Mouse (Mus musculus): Measurements from ENCODE around the gene Peli2. TPM values are rescaled to one million over a fixed set of nuclear protein-coding genes. Genes with fewer than 3 reads are reported as not detected.

The Peli2 gene
- polyA plus RNA-seq, 1 experiment from 2014 or later: 5.9 TPM

DNA sequence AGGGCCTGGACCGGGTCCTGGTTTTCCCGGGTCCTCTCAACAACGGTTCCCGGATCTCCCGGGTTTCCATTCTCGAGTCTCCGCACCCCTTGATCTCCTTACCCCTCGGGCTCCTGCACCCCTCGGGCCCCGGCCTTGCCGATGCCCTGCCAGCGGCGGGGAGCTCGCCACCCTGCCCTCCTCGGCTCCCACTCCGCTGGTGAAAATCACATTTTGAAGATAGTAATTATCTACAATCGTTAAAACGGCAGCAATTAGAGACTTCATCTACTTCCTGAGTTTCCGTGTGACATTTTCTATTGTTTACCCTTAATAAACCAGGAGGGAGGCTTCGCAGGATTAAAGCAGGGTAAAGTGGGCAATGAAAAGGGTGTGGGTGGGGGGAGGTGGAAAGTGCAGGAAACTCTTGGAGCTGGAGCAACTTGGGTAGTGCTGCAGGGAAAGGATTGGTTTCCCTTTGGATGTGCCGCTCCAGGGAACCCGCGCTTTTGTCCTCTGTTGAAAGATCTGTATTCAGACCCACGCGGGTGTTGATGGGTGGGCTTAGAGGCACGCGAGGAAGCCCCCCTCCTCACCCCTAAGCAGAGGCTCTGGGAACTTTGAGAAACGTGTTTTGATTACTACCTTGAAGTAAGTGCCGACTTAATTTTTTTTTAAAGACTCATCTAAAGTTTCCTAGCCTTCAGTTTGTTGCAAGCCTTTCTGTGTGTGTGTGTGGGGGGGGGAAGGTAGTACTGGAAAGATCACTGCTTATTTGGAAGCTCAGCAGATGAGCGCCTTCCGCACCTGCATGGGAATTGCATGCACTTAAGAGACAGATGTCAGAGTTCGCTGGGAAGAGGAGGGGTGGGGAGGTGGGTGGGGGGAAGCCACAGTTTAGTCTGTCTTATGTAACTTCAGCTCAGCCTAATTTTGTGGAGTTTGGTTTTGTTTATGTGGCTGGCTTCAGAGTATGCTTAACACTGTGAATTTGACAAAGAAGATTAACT is 1.2 kb downstream of the Peli2 start:
- WGBS: under 1% methylated on average over 32 of the region's 32 CpGs

DNA sequence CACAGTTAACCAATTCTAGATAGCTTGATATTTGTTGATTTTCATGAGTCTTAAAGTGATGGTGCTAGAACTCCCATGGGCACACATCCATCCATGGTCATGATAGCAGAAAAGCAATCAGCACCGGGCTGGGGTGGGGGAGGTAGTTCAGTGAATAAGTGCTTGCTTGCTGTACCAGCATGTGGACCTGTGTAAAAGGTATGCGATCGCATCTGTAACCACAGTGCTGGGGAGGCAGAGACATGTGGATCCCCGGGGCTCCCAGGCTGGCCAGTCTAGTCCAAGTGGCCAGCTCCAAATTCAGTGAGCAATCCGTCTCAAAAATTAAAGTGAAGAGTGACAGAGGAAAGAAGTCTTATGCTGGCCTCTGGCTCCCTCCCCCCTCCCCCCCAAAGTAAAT is 3.4 kb downstream of the Peli2 start:
- no peaks in the 10 kb centered on the region; the same call in 1 of the 2 replicates for H3K4me1 ChIP-seq (replicated peaks; ENCODE audit: control insufficient read depth, insufficient read depth)
- H3K36me3 ChIP-seq (ENCODE audit: control insufficient read depth, insufficient read depth, low read length): no peaks in the 10 kb centered on the region
- DNase-seq (ENCODE audit: low spot score) (no peak), ATAC-seq (ENCODE audit: low FRiP score, low TSS enrichment) (no peak)
- no peak overlapping the region for H3K4me2 ChIP-seq (replicated peaks; ENCODE audit: low read depth)
- TF ChIP-seq EP300 (optimal IDR thresholded peaks at IDR 0.05) (no peak), CTCF (IDR thresholded peaks at IDR 0.05; ENCODE audit: low read depth) (no peak)
- H3K4me3 ChIP-seq (ENCODE audit: low read depth, low read length): no peak overlapping the region
- H3K27me3 ChIP-seq (ENCODE audit: control insufficient read depth, insufficient read depth, low read length): no peaks in the 10 kb centered on the region
- H3K9ac ChIP-seq (ENCODE audit: low read length): no peak overlapping the region
- 76% methylated on average over 5 of the region's 5 CpGs for WGBS
- H3K27ac ChIP-seq (replicated peaks): no peak overlapping the region
- no peaks in the 10 kb centered on the region for H3K9me3 ChIP-seq (ENCODE audit: control insufficient read depth, low read length)

More for the DNA sequence above, 1.2 kb downstream of the Peli2 start:
- no peaks in the 10 kb centered on the region for H3K36me3 ChIP-seq (ENCODE audit: control insufficient read depth, insufficient read depth, low read length)
- TF ChIP-seq CTCF (IDR thresholded peaks at IDR 0.05; ENCODE audit: low read depth) (no peak), EP300 (optimal IDR thresholded peaks at IDR 0.05) (no peak)
- no peak for ATAC-seq (ENCODE audit: low FRiP score, low TSS enrichment)
- DNase-seq (ENCODE audit: low spot score): no peak
- H3K27me3 ChIP-seq (ENCODE audit: control insufficient read depth, insufficient read depth, low read length): no peaks in the 10 kb centered on the region
- H3K4me3 ChIP-seq (ENCODE audit: low read depth, low read length): peak overlapping the region; percentile 90
- H3K9ac ChIP-seq (ENCODE audit: low read length): peak overlapping the region; percentile 91
- no peaks in the 10 kb centered on the region; the same call in 1 of the 2 replicates for H3K4me1 ChIP-seq (replicated peaks; ENCODE audit: control insufficient read depth, insufficient read depth)
- no peaks in the 10 kb centered on the region for H3K9me3 ChIP-seq (ENCODE audit: control insufficient read depth, low read length)
- peak overlapping the region; percentile 93 for H3K27ac ChIP-seq (replicated peaks)
- H3K4me2 ChIP-seq (replicated peaks; ENCODE audit: low read depth): peak overlapping the region; percentile 88

DNA sequence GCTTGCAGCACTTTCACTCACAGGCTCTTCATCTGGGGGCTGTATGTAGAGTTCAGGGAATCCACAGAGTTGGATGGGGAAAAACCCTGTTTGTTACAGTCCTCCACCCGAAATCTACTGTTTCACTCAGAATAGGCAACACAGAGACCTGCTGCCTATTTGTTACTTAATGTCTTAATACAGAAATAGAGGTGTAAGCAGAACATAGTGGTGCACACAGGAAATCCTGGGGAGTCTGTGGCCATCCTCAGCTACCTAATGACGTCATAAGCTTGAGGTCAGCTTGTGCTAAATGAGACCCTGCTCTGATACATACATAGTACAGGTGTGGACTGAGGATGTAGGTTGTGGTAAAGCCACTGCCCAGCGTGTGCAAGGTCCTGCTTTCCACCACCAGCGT is 4.2 kb downstream of the Peli2 start:
- Histone ChIP-seq H3K4me1 (replicated peaks; ENCODE audit: control insufficient read depth, insufficient read depth) (no peaks in the 10 kb centered on the region; the same call in 1 of the 2 replicates), H3K4me3 (ENCODE audit: low read depth, low read length) (no peak overlapping the region), H3K27ac (replicated peaks) (no peak overlapping the region), H3K9me3 (ENCODE audit: control insufficient read depth, low read length) (no peaks in the 10 kb centered on the region), H3K9ac (ENCODE audit: low read length) (no peak overlapping the region), H3K27me3 (ENCODE audit: control insufficient read depth, insufficient read depth, low read length) (no peaks in the 10 kb centered on the region), H3K36me3 (ENCODE audit: control insufficient read depth, insufficient read depth, low read length) (no peaks in the 10 kb centered on the region), H3K4me2 (replicated peaks; ENCODE audit: low read depth) (no peak overlapping the region)
- 52% methylated on average over 4 of the region's 4 CpGs for WGBS
- ATAC-seq (ENCODE audit: low FRiP score, low TSS enrichment) (no peak), DNase-seq (ENCODE audit: low spot score) (no peak)
- TF ChIP-seq CTCF (IDR thresholded peaks at IDR 0.05; ENCODE audit: low read depth) (no peak), EP300 (optimal IDR thresholded peaks at IDR 0.05) (no peak)

DNA sequence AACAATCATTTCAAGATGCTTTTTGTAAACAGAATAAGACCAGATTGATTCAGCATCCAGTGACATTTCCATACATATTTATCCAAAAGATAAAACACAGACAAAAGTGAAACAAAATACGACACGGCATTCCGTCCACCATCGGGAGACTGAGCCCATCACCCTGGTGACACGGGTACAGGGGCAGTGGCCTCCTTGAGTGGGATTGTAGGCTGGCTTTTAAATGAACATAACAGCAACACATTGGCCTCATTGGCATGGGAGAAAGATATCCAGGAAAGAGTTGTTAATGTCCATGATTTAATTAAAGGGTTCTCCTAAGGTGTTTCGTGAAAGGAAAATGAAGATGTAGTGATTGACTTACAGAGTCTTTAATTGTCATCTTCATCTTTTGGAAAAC is 5.3 kb downstream of the Peli2 start:
- H3K27me3 ChIP-seq (ENCODE audit: control insufficient read depth, insufficient read depth, low read length): no peaks in the 10 kb centered on the region
- DNase-seq (ENCODE audit: low spot score) (no peak), ATAC-seq (ENCODE audit: low FRiP score, low TSS enrichment) (no peak)
- no peaks in the 10 kb centered on the region for H3K9me3 ChIP-seq (ENCODE audit: control insufficient read depth, low read length)
- no peak for TF ChIP-seq CTCF (IDR thresholded peaks at IDR 0.05; ENCODE audit: low read depth)
- TF ChIP-seq EP300 (optimal IDR thresholded peaks at IDR 0.05): no peak
- H3K4me3 ChIP-seq (ENCODE audit: low read depth, low read length): no peak overlapping the region
- WGBS: 76% methylated on average over 6 of the region's 6 CpGs
- no peaks in the 10 kb centered on the region for H3K36me3 ChIP-seq (ENCODE audit: control insufficient read depth, insufficient read depth, low read length)
- no peak overlapping the region for H3K9ac ChIP-seq (ENCODE audit: low read length)
- H3K27ac ChIP-seq (replicated peaks): no peak overlapping the region
- no peak overlapping the region for H3K4me2 ChIP-seq (replicated peaks; ENCODE audit: low read depth)
- H3K4me1 ChIP-seq (replicated peaks; ENCODE audit: control insufficient read depth, insufficient read depth): no peaks in the 10 kb centered on the region; the same call in 1 of the 2 replicates

DNA sequence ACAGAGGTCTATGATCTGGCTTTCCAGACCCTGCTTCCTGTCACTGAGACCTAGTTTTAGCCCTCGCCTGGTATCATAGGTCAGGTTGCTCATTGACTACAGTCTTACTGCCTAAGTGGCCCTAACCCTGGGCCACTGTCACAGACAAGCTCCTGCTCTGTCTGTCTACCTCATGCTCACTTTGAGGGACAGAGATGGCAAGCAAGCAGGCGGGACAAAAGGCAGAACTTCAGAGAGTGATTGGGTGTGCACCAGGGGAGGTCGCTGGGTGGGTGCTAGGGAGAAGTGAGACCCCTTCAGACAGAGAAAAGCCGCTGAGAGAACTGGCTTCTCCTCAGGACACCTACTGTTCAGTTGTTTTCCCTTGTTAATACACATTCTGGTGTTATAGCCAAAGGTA is 6.3 kb downstream of the Peli2 start:
- no peaks in the 10 kb centered on the region for H3K9me3 ChIP-seq (ENCODE audit: control insufficient read depth, low read length)
- ATAC-seq (ENCODE audit: low FRiP score, low TSS enrichment) (no peak), DNase-seq (ENCODE audit: low spot score) (no peak)
- H3K9ac ChIP-seq (ENCODE audit: low read length): no peak overlapping the region
- WGBS: 86% methylated on average over 4 of the region's 4 CpGs
- H3K4me1 ChIP-seq (replicated peaks; ENCODE audit: control insufficient read depth, insufficient read depth): peaks cover 2% of the 10 kb centered on the region; the same call in 1 of the 2 replicates
- H3K27me3 ChIP-seq (ENCODE audit: control insufficient read depth, insufficient read depth, low read length): no peaks in the 10 kb centered on the region
- no peaks in the 10 kb centered on the region for H3K36me3 ChIP-seq (ENCODE audit: control insufficient read depth, insufficient read depth, low read length)
- TF ChIP-seq EP300 (optimal IDR thresholded peaks at IDR 0.05): no peak
- H3K4me3 ChIP-seq (ENCODE audit: low read depth, low read length): no peak overlapping the region
- H3K27ac ChIP-seq (replicated peaks): no peak overlapping the region
- no peak overlapping the region for H3K4me2 ChIP-seq (replicated peaks; ENCODE audit: low read depth)

DNA sequence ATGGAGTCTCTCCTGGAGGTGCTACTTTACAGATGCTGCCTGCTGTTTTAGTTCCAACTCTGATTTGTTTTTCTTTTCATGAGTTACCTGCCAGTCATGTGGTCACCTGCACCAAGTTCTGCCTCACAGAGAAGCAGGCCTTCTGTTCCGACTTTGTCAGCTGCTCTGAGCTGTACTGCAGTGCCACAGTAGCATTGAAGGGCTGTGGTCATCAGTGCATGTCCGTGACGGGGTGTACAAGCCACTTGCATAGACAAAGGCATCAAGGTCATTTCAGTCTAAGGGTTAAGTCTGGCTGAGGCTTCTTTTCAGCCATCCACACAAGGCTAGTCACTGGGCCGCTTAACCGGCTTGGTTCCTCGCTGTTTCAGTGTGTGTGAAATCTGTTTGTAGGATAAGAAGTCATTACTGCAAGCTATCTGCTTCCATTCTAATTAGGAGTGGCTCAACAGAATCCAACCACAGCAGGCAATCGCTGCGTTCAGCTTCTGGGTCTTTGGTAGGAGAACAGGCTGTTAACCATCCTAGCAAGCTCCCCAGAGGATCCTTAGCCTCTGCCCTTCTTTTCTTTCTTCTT is 7.1 kb downstream of the Peli2 start:
- Histone ChIP-seq H3K4me1 (replicated peaks; ENCODE audit: control insufficient read depth, insufficient read depth) (peaks cover 4% of the 10 kb centered on the region; the same call in 1 of the 2 replicates), H3K36me3 (ENCODE audit: control insufficient read depth, insufficient read depth, low read length) (no peaks in the 10 kb centered on the region), H3K9me3 (ENCODE audit: control insufficient read depth, low read length) (no peaks in the 10 kb centered on the region), H3K9ac (ENCODE audit: low read length) (no peak overlapping the region), H3K27ac (replicated peaks) (no peak overlapping the region), H3K27me3 (ENCODE audit: control insufficient read depth, insufficient read depth, low read length) (no peaks in the 10 kb centered on the region), H3K4me2 (replicated peaks; ENCODE audit: low read depth) (no peak overlapping the region), H3K4me3 (ENCODE audit: low read depth, low read length) (no peak overlapping the region)
- TF ChIP-seq EP300 (optimal IDR thresholded peaks at IDR 0.05): no peak
- TF ChIP-seq CTCF (IDR thresholded peaks at IDR 0.05; ENCODE audit: low read depth): no peak
- ATAC-seq (ENCODE audit: low FRiP score, low TSS enrichment): no peak
- DNase-seq (ENCODE audit: low spot score): no peak
- WGBS: 88% methylated on average over 8 of the region's 8 CpGs

Data from stomach, postnatal 0 days (tissue).